Mouse (Mus musculus) limb, embryonic 13.5 days (tissue): ENCODE measurements around the gene Iscu. TPM values are rescaled to one million over a fixed set of nuclear protein-coding genes. Genes with fewer than 3 reads are reported as not detected.
"Not testable (repeated sequence)": the region's sequence is repeated elsewhere in the genome, so short reads cannot be mapped to it uniquely, and the experiment has no call there.

Experiments used
- ATAC-seq: fragments of 200-750 bp; cut with Nextera tagmentation; 2 replicates; pipeline ENCODE4 v1.8.0; 2017; ENCODE audit warnings: low read depth, moderate number of reproducible peaks, moderate TSS enrichment; ENCODE audit not compliant: low FRiP score
- H3K27ac ChIP-seq: fragments of 300-500 bp; sonication (generic); 2 replicates; pipeline ENCODE4 v1.5.1; 2015; ENCODE audit warnings: inconsistent platforms, mild to moderate bottlenecking, moderate library complexity
- H3K27me3 ChIP-seq: fragments of 300-500 bp; sonication (generic); 2 replicates; pipeline ENCODE4 v1.6.1; 2015; ENCODE audit warnings: mild to moderate bottlenecking, inconsistent platforms
- H3K36me3 ChIP-seq: fragments of 300-500 bp; sonication (generic); 2 replicates; pipeline ENCODE4 v1.6.1; 2015; ENCODE audit warnings: inconsistent platforms, mild to moderate bottlenecking, moderate library complexity
- H3K4me1 ChIP-seq: fragments of 300-500 bp; sonication (generic); 2 replicates; pipeline ENCODE4 v1.6.1; 2015; ENCODE audit warnings: inconsistent platforms
- H3K4me2 ChIP-seq: fragments of 300-500 bp; sonication (generic); replicated peaks from 2 replicates; pipeline ENCODE4 v1.6.1; 2015; ENCODE audit warnings: inconsistent platforms, mild to moderate bottlenecking, moderate library complexity
- H3K4me3 ChIP-seq: fragments of 300-500 bp; sonication (generic); 2 replicates; pipeline ENCODE4 v1.5.1; 2015; ENCODE audit warnings: moderate library complexity, mild to moderate bottlenecking, inconsistent platforms
- H3K9ac ChIP-seq: fragments of 300-500 bp; sonication (generic); 2 replicates; pipeline ENCODE4 v1.6.1; 2015; ENCODE audit warnings: mild to moderate bottlenecking, inconsistent platforms
- H3K9me3 ChIP-seq: fragments of 300-500 bp; sonication (generic); 2 replicates; pipeline ENCODE4 v1.6.1; 2016; ENCODE audit warnings: inconsistent platforms
- WGBS: fragments of 180-500 bp; shearing (Covaris S2); methylation state at CpG from one replicate; pipeline ENCODE4 v1.1.7; 2015; 5-methylcytosine and 5-hydroxymethylcytosine counted together
- polyA plus RNA-seq: library from polyadenylated mRNA; unstranded; fragments of >200 nt; fragmentation: Nextera tagmentation; extraction: Ambion mirVana; gene quantifications from 2 replicates; pipeline ENCODE4 v1.2.1, GENCODE M21; 2015

Iscu gene
- polyA plus RNA-seq, 1 experiment from 2014 or later, result 96.3 TPM

DNA sequence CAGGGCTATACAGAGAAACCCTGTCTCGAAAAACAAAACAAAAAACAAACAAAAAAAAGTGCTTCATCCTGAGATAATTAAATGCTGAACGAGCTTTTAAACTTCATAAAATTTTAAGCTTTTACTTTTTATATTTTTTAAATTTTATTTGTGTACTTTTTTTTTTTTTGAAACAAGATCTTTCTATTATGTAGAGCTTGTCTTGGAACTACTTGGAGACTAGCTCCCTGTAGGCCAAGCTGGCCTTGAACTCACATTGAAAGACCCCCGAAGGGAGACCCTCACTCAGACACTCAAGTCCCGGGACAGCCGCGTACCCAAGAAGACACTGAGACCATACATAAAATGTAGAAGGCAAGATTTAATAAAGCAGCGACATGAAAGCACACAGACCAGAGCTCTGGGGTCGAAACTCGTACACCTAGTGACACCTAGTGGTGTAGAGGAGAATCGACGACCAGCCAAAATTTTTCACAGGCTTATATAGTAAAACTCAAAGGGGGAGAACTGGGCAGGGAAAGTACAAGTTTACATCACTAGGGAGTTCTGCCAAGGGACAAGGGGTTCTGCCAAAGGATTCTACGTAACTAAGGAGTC, 39.4 kb downstream of the Iscu start:
- 17% methylated on average over 11 of the region's 12 CpGs for WGBS
- ATAC-seq, H3K27me3 ChIP-seq, H3K36me3 ChIP-seq, H3K9me3 ChIP-seq, H3K9ac ChIP-seq, H3K4me3 ChIP-seq, H3K4me2 ChIP-seq, H3K27ac ChIP-seq: not testable (repeated sequence)
- peaks cover 31% of the 10 kb centered on the region for H3K4me1 ChIP-seq

DNA sequence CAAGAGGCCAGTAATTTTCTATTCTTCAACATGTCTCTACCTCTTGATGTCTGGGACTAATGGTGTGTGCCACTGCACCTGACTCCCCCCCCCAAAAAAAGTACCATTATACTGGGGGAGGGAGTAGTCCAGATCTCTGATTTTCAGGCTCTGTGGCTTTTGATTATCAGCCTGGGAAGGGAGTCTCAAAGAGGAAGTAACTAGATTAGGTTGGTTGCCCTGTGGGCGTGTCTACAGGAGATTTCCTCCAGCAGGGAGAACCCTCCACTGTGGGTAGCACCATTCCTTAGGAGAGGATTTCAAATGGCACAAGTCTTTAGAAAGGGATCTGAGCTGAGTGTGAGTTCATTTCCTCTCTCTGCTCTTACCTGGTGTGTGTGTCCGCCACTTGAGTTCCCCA, 40.1 kb downstream of the Iscu start:
- Histone ChIP-seq H3K4me1 (peaks cover 25% of the 10 kb centered on the region), H3K27ac (no peak overlapping the region), H3K9ac (no peak overlapping the region), H3K36me3 (no peaks in the 10 kb centered on the region), H3K9me3 (peaks cover 9% of the 10 kb centered on the region; the same call in 1 of the 2 replicates), H3K4me2 (no peak overlapping the region), H3K4me3 (no peak overlapping the region), H3K27me3 (no peaks in the 10 kb centered on the region)
- 92% methylated on average over 2 of the region's 2 CpGs for WGBS
- no peak for ATAC-seq

DNA sequence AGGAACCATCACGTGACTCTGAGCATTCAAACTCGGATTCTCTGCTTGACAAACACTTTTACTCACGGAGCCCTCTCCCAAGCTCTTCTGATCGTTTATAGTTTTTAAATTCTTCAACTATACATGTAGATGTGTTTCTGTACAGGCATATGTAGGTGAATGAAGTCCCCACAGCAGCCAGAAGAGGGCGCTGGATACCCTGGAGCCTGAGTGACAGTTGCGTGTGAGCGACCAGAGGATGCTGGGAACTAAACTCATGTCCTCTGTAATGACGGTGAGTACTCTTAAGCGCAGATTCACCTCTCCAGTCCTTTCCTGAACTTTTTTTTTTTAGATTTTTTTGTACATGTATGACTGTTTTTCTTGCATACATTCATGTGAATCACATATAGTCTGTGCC, 41.1 kb downstream of the Iscu start:
- WGBS, result 24% methylated on average over 9 of the region's 9 CpGs
- H3K4me2 ChIP-seq, result no peak overlapping the region

DNA sequence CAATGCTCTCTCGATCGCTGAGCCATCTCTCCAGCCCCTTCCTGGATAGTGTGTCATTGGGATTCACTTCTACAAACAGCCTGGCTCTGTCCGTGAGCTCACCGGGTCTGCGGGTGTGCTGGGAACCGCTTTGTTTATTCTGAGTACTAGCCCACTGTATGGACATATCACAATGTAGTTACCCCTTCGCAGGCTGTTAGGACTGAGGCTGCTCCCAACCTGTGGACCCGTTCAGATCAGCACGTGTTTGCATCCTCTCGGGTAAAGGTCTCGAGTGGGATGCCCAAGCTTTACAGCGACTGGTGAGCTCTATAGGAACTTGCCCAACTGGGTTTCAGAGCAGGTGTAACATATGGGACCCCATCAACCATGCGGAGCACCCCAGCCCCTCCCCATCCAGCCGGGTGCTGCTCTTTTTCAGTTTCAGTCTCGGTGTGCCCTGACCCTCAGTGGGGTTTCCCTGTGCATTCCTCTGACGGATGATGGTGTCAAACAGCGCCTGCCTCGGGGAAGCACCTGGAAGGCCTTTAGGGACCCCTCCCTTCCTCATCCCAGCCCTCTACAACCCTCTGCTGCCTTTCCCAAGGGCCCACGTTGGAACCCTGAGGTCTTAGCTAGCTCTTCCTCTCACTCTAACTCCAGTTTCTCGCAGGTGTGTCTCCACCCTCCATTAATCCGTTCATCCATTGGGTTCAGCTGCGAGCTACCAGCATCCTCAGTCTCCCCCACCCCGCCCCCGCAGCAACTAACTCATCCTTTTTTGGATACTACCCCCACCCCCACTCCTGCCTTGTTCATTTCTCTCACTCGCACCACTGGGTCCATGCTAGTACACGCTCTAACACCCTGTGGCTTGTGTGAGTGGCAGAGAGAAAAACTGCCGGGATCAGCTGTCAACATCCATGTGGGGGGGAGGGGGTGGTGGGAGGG, 41.8 kb downstream of the Iscu start:
- ATAC-seq, result no peak
- WGBS, result 35% methylated on average over 27 of the region's 27 CpGs
- Histone ChIP-seq H3K27me3 (no peaks in the 10 kb centered on the region), H3K4me2 (no peak overlapping the region), H3K4me1 (peaks cover 10% of the 10 kb centered on the region; the same call in 1 of the 2 replicates), H3K27ac (no peak overlapping the region), H3K4me3 (no peak overlapping the region), H3K36me3 (no peaks in the 10 kb centered on the region), H3K9ac (no peak overlapping the region), H3K9me3 (peaks cover 9% of the 10 kb centered on the region; the same call in 1 of the 2 replicates)

More for the DNA sequence above, 41.1 kb downstream of the Iscu start:
- Histone ChIP-seq H3K9me3 (peaks cover 9% of the 10 kb centered on the region; the same call in 1 of the 2 replicates), H3K4me1 (peaks cover 15% of the 10 kb centered on the region), H3K27me3 (no peaks in the 10 kb centered on the region), H3K36me3 (no peaks in the 10 kb centered on the region), H3K27ac (no peak overlapping the region), H3K4me3 (no peak overlapping the region), H3K9ac (no peak overlapping the region)
- no peak for ATAC-seq

DNA sequence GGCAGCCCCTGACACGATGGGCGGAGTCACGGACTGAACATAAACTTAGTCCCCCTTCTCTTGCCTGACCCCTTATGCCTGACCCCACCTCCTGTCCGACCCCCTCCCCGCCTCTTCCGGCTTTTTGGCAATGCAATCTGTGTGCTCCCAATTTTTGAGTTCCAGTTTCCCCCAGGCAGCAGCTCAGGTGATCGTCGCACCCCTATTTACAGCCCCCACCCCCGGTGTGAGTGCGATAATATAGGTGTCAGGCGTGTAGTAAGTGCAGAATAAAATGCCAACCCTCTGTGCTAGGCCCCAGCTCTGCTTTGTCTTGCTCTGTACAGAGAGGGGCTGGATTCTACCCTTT, 42.5 kb downstream of the Iscu start:
- no peak for ATAC-seq
- Histone ChIP-seq H3K9me3 (peaks cover 9% of the 10 kb centered on the region; the same call in 1 of the 2 replicates), H3K4me1 (peaks cover 10% of the 10 kb centered on the region; the same call in 1 of the 2 replicates), H3K36me3 (no peaks in the 10 kb centered on the region), H3K4me3 (no peak overlapping the region), H3K27me3 (no peaks in the 10 kb centered on the region), H3K9ac (no peak overlapping the region), H3K4me2 (no peak overlapping the region), H3K27ac (no peak overlapping the region)
- 55% methylated on average over 11 of the region's 11 CpGs for WGBS

DNA sequence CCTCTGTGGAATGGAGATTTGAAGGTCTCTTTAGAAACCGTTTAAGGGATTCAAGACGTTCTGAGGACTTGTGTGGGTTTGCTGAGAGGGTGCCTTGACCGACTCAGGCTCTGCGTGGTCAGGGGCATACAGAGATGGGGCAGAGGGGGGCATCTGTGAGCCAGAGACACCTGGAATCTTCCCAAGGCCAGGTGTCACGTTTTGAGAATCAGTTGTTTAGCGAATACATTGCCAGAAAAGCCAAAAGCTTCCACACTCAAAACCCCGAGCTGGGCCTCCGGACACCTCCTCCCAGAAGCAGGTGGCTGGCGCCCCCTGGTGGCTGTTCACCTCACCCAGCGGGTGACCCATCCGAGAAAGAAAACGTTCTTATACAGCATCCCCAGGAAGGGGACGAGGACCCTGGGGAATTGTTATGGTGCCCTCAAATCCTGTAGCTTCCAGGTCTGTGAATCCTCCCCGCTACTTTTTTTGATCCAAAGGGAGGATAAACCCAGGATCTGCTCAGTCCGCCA, 43.1 kb downstream of the Iscu start:
- no peak overlapping the region for H3K4me3 ChIP-seq
- H3K9ac ChIP-seq, result 0 out of 2 replicates have a peak overlapping the region, but pooled peaks have one; percentile 14
- no peaks in the 10 kb centered on the region for H3K27me3 ChIP-seq
- peaks cover 10% of the 10 kb centered on the region; the same call in 1 of the 2 replicates for H3K4me1 ChIP-seq
- peaks cover 9% of the 10 kb centered on the region; the same call in 1 of the 2 replicates for H3K9me3 ChIP-seq
- H3K4me2 ChIP-seq, result peak overlapping the region; percentile 17
- WGBS, result 14% methylated on average over 15 of the region's 15 CpGs
- H3K27ac ChIP-seq, result no peak overlapping the region
- ATAC-seq, result no peak; the same call in 1 of the 2 replicates
- H3K36me3 ChIP-seq, result no peaks in the 10 kb centered on the region

DNA sequence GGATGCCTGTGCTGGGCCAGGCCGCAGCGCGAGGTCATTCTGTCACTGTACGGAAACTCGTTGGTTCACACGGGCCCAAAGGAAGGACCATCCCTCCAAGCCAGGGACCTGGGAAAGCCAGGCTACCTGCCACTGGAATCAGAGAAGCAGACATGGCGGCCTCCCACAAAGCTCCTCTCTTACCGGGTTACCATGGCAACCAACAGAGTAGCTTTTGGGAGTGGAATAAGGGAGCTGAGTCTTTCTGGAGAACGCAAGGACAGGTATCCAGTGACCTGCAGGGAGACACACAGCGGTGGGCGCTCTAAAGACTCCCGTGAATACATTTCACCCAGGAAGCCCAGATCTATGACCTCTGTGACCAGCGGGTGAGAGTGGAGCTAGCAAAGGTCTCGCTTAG, 46.0 kb downstream of the Iscu start:
- H3K9me3 ChIP-seq, result no peaks in the 10 kb centered on the region
- H3K36me3 ChIP-seq, result no peaks in the 10 kb centered on the region
- no peak overlapping the region for H3K9ac ChIP-seq
- no peaks in the 10 kb centered on the region for H3K27me3 ChIP-seq
- WGBS, result 64% methylated on average over 14 of the region's 14 CpGs
- no peak overlapping the region for H3K4me2 ChIP-seq
- H3K27ac ChIP-seq, result no peak overlapping the region
- no peak for ATAC-seq
- no peak overlapping the region for H3K4me3 ChIP-seq
- H3K4me1 ChIP-seq, result peaks cover 10% of the 10 kb centered on the region; the same call in 1 of the 2 replicates

DNA sequence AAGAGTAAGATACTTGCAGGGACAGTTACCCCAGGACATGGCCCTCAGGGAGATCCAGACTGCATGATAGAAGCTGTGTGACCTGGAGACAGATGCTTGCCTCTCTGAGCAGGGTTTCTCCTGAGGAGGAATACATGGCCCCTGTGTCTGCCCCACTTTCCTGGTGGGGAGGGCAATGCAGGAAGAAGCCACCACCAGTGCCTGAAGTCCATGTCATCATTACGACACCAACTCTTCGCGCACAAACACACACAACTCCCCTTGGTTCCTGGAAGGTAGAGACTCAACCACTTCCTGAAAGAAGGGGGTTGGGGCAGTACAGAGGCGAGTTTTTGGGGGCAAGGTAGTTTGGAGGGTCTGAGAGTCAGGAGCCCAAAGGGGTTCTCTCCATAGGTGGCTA, 51.7 kb downstream of the Iscu start:
- Histone ChIP-seq H3K4me1 (no peaks in the 10 kb centered on the region), H3K27ac (no peak overlapping the region), H3K9me3 (no peaks in the 10 kb centered on the region), H3K36me3 (no peaks in the 10 kb centered on the region), H3K4me2 (no peak overlapping the region), H3K4me3 (no peak overlapping the region), H3K9ac (no peak overlapping the region), H3K27me3 (no peaks in the 10 kb centered on the region)
- ATAC-seq, result no peak
- 79% methylated on average over 4 of the region's 4 CpGs for WGBS

DNA sequence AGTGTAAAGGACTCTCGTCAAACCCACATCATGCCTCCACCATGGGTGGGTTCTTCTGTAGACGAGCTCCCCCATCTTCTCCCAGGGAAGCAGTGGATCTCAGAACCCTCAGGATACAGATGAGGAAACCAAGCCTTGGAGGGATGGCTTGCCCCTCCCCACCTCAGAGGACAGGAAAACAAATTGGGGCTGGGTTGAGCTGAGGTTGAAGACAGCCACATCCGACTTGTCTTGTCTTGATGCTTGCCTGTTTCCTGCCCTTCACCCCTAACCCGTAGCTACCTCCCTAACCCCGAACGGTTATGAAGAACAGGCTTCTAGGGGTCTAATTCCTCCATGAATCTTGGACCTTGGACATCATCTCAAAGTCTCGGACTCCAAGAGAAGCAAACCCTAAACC, 53.0 kb downstream of the Iscu start:
- WGBS, result 75% methylated on average over 7 of the region's 7 CpGs

DNA sequence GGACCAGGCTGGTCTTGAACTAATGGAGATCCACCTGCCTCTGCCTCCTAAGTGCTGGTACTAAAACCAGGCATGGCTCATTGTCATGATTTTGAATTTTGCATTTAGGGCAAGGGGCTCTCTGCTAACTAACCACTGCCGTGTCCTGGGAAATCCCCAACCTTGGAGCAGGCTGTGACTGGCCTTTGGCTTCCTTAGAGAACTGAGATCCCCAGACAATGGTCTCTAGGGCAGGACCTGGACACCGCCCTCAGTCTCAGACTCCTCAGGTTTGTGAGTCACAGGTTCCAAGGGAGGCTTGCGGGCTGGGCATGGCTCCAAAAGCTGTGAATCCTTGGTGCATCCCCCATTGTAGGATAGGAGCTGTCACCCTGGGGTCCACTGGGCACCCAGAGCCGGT, 54.1 kb downstream of the Iscu start:
- ATAC-seq, result no peak
- no peaks in the 10 kb centered on the region for H3K27me3 ChIP-seq
- WGBS, result 85% methylated on average over 4 of the region's 4 CpGs
- H3K4me1 ChIP-seq, result no peaks in the 10 kb centered on the region
- no peaks in the 10 kb centered on the region for H3K9me3 ChIP-seq
- no peak overlapping the region for H3K4me2 ChIP-seq
- no peaks in the 10 kb centered on the region for H3K36me3 ChIP-seq
- no peak overlapping the region for H3K9ac ChIP-seq
- no peak overlapping the region for H3K27ac ChIP-seq
- no peak overlapping the region for H3K4me3 ChIP-seq

More for the DNA sequence above, 53.0 kb downstream of the Iscu start:
- Histone ChIP-seq H3K36me3 (no peaks in the 10 kb centered on the region), H3K9me3 (no peaks in the 10 kb centered on the region), H3K27ac (no peak overlapping the region), H3K4me2 (no peak overlapping the region), H3K4me1 (no peaks in the 10 kb centered on the region), H3K9ac (no peak overlapping the region), H3K4me3 (no peak overlapping the region), H3K27me3 (no peaks in the 10 kb centered on the region)
- ATAC-seq, result no peak
